Mouse (Mus musculus) cerebellum, adult 2 months (tissue): ENCODE data around the gene 4930451I11Rik. TPM values are rescaled to one million over a fixed set of nuclear protein-coding genes. Genes with fewer than 3 reads are reported as not detected.

ENCODE experiments used
- DNase-seq, 2 experiments: peaks; one replicate each; pipeline ENCODE4 v3.0.0; 2021
- H3K27ac ChIP-seq: fragments of 200-500 bp; 2 replicates; pipeline ENCODE4 v1.5.1; 2012; ENCODE audit warnings: low read length, control low read depth, inconsistent platforms; ENCODE audit not compliant: insufficient read depth
- H3K27me3 ChIP-seq: fragments of 200-500 bp; 2 replicates; pipeline ENCODE4 v1.6.1; 2012; ENCODE audit warnings: inconsistent platforms, mild to moderate bottlenecking, low read length, moderate library complexity; ENCODE audit not compliant: control insufficient read depth, insufficient read depth
- H3K4me1 ChIP-seq: fragments of 200-500 bp; 2 replicates; pipeline ENCODE4 v1.6.1; 2011; ENCODE audit warnings: low read length; ENCODE audit not compliant: control insufficient read depth, insufficient read depth
- H3K4me3 ChIP-seq: fragments of 200-500 bp; replicated peaks from 2 replicates; pipeline ENCODE3; 2011; ENCODE audit warnings: mild to moderate bottlenecking, low read depth, low read length, control low read depth; ENCODE audit not compliant: insufficient read depth
- CTCF ChIP-seq: fragments of 200-500 bp; IDR thresholded peaks from 2 replicates; pipeline ENCODE4 v1.5.1; 2011; ENCODE audit warnings: low read depth, mild to moderate bottlenecking, control low read depth, low read length, moderate library complexity, borderline replicate concordance; ENCODE audit not compliant: insufficient read depth
- POLR2A ChIP-seq: fragments of 200-500 bp; IDR thresholded peaks from 2 replicates; pipeline ENCODE4 v1.6.1; 2011; ENCODE audit warnings: low read length, control low read depth, borderline replicate concordance; ENCODE audit not compliant: insufficient read depth
- WGBS: fragments of 180-500 bp; shearing (Covaris S2); methylation state at CpG from one replicate; pipeline ENCODE4 v1.1.7; 2018; 5-methylcytosine and 5-hydroxymethylcytosine counted together
- polyA plus RNA-seq: library from polyadenylated mRNA; depleted of rRNA; stranded (reverse); fragments of >200 nt; gene quantifications from 2 replicates; pipeline ENCODE4 v1.2.3, GENCODE M21; 2012

4930451I11Rik gene
- polyA plus RNA-seq, 1 experiment, result not detected

DNA sequence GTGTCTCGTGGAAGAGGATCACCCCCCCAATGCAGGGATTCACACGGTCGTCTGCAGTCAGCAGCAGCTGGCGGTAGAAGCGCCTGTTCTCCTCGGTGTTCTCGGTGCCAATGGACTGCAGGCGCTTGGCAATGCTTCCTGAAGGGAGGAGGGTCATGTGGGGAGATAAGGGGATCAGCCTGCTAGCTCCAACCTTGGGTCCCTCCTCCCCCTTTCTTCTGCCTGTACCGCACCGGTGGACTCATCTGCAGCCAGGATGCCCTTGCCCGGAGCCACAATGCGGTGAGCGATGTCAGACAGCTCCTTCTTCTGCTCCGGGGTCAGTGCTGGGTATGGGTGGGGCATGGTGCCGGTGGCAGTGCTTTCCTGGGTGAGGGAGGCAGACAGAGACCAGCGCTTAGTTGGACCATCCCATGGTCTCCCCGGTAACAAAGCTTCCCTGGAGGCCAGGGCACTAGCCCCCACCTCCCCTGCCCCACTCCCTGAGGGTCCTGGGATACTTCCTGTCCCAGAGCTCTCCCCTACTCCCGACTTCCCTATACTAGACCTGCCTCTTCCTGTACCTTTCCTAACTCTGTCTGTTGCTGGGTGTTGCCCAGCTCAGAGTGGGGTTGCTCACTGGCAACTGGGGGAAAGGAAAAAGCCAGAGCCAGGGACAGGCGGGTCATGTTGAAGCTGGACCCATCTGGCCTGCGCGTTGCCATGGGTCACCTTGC, 33.9 kb downstream of the 4930451I11Rik start, which contains the start of gene Fam57b:
Fam57b (plus strand) TSS at position 258 of the 716 bp plus-strand sequence.
- WGBS, result under 1% methylated on average over 21 of the region's 21 CpGs
- peaks cover 19% of the 10 kb centered on the region for H3K4me1 ChIP-seq
- peak within 1 kb of the TSS; percentile 100 for H3K4me3 ChIP-seq
- no peak for TF ChIP-seq CTCF
- DNase-seq, result peak; percentile 70
- no peaks in the 10 kb centered on the region for H3K27me3 ChIP-seq
- H3K27ac ChIP-seq, result peak within 1 kb of the TSS; percentile 99

DNA sequence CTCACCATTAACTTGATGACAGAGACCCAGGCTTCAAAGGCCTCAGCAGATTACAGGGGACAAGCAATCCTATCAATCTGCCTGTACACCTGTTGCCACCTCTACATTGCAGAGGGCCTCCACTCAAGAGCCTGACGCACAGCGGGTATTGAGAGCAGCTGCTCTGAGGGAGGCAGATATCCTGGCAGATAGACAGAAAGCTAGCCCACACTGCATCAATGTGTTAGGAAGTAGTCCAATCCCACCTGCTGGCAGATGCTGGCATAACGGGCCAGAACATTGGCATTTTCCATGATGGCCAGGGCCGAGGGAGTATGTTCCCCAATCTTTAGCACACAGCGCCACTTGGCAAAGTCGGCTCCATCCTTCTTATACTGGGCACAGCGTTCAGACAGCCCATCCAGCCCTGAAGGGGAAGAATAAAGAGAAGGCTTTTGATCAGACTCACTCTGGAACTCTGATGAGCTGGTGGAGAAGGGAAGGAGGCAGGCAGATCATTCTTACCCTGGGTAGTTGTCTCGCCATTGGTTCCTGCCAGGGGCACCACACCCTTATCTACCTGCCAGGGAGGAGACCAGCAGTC, 35.0 kb downstream of the 4930451I11Rik start:
- Histone ChIP-seq H3K27me3 (no peaks in the 10 kb centered on the region), H3K4me1 (peaks cover 19% of the 10 kb centered on the region), H3K4me3 (peak overlapping the region; percentile 100), H3K27ac (peak overlapping the region; percentile 10; the same call in 1 of the 2 replicates)
- 8% methylated on average over 8 of the region's 8 CpGs for WGBS
- DNase-seq, result peak; percentile 73 to 78
- TF ChIP-seq CTCF (peak; percentile 19; the same call in 1 of the 2 replicates), POLR2A (no peak)

DNA sequence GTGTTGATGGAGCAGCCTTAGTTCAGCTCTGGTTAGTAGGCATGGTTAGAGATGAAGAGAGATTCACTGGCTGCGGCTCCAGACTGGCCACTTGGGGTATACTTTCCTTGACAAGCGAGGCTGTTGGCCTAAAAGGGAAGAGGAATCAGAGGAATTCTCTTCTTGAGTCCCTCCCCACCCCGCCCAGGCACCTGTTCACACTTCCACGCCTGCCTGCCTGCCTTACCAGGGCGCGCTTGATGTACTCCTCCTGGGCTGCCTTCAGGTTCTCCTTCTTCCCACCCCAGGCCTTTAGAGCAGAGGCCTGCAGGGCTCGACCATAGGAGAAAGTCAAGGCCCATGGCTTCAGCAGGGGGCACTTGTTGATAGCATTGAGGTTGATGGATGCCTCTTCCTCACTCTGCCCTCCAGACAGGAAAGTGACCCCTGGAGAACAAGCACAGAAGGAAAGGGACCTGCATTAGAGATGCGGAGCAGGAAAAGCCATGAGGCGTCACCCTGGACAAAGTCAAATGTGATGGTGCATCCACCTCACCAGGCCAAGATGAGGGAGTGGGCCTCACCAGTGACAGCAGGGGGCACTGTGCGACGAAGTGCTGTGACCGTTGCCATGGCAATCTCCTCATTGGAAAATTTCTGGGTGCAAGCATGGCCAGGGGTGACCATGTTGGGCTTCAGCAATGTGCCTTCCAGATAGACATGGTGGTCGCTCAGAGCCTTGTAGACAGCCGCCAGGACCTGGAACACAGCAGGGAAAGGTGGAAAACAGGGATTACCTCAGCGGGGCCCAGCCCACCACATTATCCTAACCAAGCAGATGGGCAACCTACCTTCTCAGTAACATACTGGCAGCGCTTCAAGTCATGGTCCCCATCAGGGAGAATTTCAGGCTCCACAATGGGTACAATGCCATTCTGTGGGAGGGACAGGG, 35.8 kb downstream of the 4930451I11Rik start:
- Histone ChIP-seq H3K27me3 (no peaks in the 10 kb centered on the region), H3K4me1 (peaks cover 16% of the 10 kb centered on the region), H3K27ac (no peak overlapping the region), H3K4me3 (no peak overlapping the region)
- no peak for TF ChIP-seq POLR2A
- TF ChIP-seq CTCF, result no peak
- 48% methylated on average over 16 of the region's 16 CpGs for WGBS
- DNase-seq, result peak in 1 of 2 experiments; percentile 29

DNA sequence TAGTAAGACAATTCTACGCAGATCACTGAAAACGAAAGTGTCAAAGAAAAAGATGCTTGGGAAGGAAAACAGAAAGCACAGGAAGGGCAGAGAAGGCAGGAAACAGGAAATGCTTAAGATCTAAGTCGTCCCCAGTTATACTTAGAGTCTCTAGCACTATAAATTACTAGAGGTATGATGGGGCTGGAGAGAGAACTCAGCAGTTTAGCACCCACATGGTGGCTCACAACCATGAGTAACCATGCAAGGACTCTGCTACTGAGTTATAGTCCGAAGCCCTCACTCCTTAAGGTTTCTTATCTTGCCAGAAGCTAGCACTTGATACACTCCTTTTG, 37.2 kb downstream of the 4930451I11Rik start:
- no peak overlapping the region for H3K27ac ChIP-seq
- DNase-seq, result no peak
- H3K27me3 ChIP-seq, result no peaks in the 10 kb centered on the region
- peaks cover 12% of the 10 kb centered on the region for H3K4me1 ChIP-seq
- 78% methylated on average over 4 of the region's 4 CpGs for WGBS
- TF ChIP-seq CTCF, result no peak
- TF ChIP-seq POLR2A, result no peak
- H3K4me3 ChIP-seq, result no peak overlapping the region

DNA sequence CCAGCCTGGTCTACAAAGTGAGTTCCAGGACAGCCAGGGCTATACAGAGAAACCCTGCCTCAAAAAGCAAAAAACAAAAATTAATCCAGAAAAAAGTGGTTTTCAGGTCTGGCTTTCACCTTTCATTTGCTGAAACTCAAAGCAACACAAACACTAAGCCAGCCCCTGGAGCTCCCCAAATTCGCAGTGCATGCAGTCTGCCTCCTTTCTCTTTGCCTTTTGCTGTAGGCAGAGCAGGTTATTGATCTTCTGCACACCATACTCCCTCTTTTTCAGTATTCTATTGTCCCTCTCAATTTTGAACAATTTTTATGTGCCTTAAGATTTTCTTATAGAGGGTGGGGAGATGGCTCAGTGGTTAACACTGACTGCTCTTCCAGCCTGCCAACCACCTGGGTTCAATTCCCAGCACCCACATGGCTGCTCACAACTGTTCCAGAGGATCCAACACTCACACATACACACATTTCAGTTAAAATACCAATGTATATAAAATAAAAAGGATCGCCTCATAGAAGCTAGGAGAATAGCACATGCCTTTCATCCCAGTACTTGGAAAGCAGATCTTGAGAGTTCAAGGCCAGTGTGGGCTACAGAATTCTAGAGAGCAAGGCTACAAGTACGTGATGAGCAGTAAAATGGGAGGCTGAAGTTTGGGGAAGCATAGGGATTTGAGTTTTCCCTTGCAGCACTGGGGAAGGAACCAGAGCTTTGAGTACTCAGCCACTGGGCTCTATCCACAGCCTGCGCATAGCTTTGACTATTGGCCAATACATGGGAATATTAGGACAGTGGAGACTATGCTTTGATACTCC, 37.8 kb downstream of the 4930451I11Rik start:
- Histone ChIP-seq H3K27ac (no peak overlapping the region), H3K4me1 (peaks cover 12% of the 10 kb centered on the region), H3K4me3 (no peak overlapping the region), H3K27me3 (no peaks in the 10 kb centered on the region)
- TF ChIP-seq POLR2A (peak; percentile 10; the same call in 1 of the 2 replicates), CTCF (no peak)
- 70% methylated on average over 4 of the region's 4 CpGs for WGBS
- no peak for DNase-seq

DNA sequence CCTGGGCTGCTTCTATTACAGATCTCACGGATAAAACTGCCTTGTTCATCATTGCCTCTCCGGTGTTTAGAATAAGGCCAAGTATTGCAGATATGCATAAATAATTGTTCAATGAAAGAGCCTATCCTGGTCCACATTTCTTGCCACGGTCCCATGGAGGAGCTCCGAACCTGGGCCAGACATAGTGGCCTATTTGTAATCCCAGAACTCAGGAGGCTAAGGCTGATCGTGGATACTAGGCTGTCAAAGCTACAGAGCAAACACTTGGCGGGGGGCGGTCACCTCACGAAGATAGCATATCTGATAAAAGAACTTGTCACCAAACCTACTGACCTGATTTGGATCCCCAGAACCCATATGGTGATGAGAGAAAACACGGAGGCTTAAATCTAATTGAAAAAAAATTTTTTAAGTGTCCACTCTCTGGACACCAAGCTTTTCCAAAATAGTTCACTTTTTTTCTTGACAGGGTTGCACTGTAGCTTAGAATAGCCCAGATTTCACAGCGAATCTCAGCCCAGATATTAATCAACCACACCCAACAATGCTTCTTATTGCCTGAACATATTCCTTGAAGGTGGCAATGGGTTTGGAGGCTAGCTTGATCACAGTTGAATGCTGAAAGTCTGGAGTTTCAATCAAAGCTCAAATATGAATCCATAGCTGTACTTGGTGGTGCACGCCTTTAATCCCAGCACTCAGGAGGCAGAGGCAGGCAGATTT, 38.6 kb downstream of the 4930451I11Rik start:
- TF ChIP-seq CTCF (no peak), POLR2A (no peak)
- Histone ChIP-seq H3K27ac (no peak overlapping the region; the same call in 1 of the 2 replicates), H3K4me3 (peak overlapping the region; percentile 68), H3K4me1 (peaks cover 12% of the 10 kb centered on the region), H3K27me3 (no peaks in the 10 kb centered on the region)
- WGBS, result 25% methylated on average over 11 of the region's 11 CpGs
- DNase-seq, result no peak
